Mouse (Mus musculus): Measurements from ENCODE around the gene Frat1.

Gene Frat1

DNA sequence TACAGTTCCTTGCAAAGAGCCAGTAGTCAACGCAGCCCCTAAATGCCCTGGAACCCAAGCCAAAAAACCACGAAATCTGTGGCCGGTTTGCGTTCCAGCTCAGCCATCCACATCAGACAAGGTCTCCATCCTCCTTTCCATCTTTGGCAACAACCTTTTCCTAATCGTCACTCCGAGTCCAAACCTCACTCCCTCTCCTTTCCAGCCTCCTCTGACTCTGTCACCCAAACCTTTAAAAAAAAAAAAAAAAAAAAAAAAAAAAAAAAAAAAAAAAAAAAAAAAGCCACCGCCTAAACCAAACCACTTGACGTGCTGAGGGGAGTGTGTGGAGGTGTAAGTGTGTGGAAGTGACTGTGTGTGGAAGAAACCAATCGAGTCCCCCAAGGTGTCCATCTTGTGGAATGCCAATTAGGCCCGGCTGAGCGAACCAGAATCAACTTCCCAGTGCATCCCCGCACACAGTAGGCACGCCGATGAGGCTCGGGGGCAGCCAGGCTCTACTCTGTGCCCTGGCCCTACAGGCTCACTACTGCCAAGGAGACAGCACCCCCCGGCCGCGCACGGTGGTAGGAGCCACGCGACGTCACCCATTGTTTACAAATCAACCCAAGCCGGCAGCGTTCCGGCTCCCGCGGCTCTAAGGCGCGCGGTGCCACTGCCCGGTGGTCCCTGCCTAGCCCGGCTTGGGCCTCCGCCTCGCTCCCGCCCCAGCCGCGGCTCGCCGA, at the start of gene Frat1:
Gene Frat1, plus strand, starts transcription at position 590 of the 725 bp plus-strand sequence.
- peak; percentile 95 for DNase-seq (ENCODE audit: low read depth, low spot score)

DNA sequence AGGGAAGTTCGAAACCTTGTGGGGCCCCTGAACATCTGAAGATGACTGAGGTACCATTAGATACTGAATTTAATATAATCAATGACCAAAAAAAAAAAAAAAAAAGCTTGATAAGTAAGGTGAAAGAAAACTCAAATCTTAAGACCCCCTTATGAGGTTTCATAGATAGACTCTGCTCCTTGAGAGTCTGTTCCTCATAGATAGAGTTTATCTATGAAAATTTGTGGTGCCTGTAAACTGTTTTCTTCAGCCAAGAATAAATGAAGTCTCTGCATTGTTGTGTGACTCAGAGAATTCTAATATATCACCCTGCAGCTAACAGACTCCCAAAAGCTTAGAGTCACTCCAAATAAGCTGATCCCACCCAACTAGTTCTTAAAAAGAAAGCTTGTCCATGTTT, 42.9 kb upstream of the Frat1 start:
- DNase-seq (ENCODE audit: low read depth, low spot score), result no peak

DNA sequence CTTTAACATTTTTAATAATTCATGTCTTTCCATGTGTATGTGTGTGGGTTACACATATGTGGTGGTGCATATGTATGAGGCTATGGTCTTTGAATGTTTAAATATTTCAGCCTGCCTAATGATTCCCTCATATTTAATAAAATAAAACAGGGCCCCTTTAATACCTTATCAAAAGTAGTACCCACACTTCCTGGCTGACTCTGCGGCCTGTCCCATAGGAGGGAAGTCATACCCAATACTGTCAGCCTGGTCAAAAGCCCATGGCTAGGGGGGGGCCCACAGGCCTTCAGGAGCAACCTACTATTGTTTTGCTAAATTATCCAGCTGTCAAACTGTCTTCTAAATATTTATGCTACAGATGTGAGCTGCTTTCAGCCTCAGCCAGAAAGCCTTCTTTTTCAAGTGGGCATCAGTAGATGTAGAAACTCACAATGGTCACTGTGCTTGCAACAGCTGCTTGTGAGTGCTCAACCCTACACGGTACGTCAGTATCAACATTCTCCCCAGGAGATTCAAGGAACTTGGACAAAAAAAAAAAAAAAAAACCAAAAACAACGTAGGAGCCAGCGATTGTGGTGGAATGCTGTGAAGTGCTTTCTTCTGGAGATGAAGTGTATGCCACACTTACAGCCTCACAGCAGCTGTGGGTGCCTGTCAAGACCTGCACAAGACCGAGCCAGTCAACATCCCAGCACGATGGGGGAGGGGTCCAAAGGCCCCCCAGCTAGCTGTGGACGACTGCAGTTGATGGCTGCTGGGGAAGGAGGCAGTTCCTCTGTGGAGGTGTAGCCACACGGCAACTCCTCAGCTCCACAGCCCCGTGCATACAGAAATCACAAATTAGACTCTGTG, 40.4 kb upstream of the Frat1 start:
- DNase-seq (ENCODE audit: low read depth, low spot score), result no peak

DNA sequence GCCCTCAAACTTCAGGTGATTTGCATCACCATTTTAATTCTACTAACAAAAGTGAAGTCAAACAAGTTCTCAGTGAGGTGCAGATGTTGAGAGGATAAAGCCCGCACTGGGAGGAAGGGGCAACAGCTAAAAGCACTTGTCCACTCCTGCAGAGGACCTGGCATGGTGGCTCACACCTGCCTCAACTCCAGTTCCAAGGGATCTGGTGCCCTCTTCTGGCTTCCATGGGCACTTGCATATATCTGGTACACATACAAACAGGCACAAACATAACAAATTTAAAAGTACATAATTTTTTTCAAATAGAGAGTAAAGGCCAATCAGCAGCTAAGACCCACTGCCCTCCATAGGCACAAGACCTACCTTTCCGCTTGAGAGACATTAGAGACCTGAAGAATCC, 38.4 kb upstream of the Frat1 start:
- DNase-seq (ENCODE audit: low read depth, low spot score), result peak; percentile 44

DNA sequence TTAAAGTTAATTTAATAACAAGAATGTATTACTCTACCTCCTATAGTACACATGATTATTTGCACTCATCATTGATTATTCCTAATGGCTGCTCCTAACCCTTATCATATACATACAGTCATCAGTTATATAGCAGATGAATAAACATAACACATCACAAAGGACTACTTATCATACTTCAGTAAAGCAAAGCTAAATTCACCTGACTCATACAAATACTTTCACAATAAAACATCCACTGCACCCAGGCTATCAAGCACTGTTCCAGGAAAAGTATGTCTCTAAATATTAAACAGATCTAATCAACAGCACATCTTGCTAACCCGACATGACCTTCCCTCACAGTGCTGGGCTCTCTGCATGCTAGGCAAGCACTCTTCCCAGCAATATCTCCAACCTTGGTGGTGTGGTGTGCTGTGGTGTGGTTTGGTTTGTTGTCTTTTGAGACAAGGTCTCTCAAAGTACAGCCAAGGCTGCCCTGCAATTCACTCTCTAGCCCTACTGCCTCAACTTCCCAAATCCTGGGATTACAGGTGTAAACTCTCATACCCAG, 36.8 kb upstream of the Frat1 start:
- no peak for DNase-seq (ENCODE audit: low read depth, low spot score)

DNA sequence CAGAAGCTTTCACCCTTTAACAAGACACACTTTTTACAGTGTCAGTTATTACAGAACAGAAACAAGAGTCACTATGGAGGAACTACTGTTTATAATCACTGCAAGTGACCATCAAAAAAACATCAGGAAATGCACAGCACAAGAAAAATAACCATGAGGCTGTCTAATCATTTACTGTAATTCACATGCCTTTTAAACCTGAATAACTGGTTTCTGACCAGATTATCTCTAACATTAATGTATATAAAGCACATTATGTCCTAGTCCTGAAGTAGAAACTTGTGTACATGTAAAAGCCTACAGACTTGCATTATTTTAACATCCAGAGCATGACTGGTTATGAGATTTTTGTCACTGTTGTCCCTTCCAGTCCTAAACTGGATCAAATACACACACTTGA, 35.8 kb upstream of the Frat1 start:
- DNase-seq (ENCODE audit: low read depth, low spot score), result no peak

DNA sequence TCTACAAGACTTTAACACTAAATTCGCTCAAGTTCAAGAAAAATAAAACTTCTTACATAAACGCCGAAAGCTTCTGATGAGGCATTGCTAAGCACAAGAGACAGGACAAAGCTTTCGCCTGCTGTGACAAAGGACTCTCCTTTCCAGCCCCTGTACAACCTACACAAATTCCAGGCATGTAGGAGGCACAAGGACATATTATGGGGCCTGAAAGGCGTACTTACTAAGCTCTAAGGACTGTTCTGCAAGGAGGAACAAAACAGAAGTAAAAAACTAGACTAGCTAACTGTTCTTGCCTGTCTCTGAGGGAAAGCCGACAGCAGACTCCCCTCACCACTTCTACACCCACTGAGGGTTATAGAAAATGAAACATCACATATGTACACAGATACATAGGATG, 34.9 kb upstream of the Frat1 start:
- no peak for DNase-seq (ENCODE audit: low read depth, low spot score)

DNA sequence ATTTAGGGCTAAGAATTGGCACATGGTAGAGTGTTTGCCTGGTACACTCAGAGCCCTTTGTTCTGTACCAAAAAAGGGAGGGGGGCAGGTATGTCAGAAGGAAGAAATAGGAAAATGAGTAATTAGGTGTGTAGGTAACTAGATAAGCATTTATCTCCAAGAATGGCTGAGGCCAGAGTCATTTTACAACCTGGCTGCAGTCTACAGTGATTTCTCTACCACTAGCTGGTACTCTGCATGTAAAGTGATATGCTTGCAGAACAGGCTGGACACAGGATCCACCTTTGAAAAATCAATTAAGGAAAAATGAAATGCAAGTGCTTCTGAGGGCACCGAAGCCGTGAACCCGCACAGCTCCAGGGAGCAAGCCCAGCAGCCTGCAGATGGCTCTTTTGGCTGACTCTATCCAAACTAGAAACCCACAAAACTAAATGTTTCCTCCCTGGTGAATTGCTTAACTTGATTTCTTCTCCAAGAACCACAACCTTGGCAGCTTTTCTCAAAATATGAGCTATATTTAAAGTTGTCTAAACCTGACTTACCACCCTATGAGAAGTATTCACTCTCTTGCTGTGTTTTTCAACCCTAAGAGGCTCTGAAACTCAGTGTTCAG, 33.5 kb upstream of the Frat1 start:
- DNase-seq (ENCODE audit: low read depth, low spot score), result no peak

DNA sequence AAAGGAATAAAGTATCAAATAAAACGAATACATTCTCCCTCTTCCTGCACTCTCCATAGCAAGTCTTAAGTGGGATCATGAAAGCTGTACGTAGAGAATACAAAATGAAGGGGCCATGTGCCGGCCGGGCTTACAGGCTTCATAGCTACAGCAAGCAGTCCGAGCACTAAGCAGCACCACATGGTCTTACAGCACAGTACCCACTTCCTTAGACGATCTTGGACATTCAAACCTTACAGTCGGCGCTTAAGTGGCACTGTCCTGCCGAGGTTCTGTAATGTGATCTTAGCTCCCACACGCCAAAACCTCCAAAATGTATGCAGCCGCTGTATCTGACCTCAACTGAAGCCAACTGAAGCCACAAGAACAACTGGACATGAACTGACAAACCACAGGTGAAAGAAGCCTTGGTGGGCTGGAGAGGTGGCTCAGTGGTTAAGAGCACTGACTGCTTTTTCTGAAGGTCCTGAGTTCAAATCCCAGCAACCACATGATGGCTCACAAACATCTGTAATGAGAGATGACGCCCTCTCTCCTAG, 32.9 kb upstream of the Frat1 start:
- no peak for DNase-seq (ENCODE audit: low read depth, low spot score)

DNA sequence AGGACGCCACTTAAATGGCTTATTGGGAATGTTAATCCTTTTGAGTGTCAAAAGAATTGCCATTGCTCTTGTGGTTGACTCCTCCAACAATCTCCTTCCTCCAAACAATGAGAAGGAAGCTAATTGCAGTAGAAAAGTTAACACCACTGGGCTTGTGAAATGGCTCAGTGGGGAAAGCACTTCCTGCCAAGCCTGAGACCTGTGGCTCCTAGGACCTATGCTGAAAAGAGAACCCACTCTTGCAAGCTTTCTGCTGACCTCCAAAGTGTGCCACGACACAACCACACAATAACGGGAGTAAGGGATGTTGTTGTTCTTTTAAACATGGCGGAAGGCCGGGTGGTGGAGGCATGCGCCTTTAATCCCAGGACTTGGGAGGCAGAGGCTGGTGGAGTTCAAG, 32.2 kb upstream of the Frat1 start:
- DNase-seq (ENCODE audit: low read depth, low spot score), result no peak

DNA sequence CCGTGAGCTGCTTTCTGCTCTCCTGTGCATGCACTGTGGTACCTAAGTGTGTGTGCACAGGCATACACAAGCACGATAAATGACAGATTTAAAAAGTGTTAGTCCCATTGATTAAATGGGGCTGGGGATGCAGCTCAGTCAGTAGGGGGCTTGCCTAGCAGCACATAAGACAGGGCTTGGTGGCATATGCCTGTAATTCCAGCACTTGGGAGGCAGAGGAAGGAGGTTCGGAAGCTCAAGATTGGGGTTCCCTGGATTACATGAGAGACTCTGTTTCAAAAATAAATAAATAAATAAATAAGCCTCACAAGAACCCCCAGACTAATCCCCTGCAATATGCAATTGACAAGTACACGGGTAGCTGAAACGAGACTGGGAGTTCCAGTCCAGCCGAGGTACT, 29.3 kb upstream of the Frat1 start:
- DNase-seq (ENCODE audit: low read depth, low spot score), result no peak

DNA sequence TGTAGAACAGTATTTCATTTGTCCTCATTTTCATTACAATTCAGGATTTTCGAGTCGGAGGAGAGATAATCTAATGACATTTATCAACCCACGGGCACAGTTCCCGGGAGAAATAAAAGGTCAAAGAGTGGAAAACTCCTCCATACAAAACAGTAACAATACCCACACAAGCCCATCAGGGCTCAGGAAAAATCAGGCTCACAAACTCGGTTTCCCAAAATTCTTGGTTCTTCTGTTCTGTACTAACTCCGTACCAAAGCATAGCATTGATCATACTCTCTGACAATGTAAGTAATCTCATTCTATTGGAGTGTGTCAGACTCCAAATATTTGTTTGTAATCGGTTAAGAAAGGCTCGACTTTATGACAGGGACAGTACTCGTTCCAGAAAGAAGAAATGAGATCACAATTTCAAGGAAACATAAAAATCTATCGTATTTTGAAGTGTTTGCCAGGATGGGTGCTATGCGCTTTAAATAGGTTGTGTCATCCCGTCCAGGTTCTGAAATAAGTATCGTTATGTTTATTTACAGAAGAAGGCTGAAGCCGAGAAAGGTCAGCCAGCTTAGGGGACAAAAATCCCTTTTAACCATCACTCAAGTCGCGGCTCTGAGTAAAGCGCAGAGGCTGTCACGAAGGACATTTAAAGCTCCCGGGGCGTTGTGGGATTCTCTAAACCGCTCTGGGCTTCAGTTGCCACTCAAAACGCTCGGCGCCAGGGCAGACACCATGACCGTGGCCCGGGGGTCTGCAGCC, 28.6 kb upstream of the Frat1 start:
- DNase-seq (ENCODE audit: low read depth, low spot score), result no peak

DNA sequence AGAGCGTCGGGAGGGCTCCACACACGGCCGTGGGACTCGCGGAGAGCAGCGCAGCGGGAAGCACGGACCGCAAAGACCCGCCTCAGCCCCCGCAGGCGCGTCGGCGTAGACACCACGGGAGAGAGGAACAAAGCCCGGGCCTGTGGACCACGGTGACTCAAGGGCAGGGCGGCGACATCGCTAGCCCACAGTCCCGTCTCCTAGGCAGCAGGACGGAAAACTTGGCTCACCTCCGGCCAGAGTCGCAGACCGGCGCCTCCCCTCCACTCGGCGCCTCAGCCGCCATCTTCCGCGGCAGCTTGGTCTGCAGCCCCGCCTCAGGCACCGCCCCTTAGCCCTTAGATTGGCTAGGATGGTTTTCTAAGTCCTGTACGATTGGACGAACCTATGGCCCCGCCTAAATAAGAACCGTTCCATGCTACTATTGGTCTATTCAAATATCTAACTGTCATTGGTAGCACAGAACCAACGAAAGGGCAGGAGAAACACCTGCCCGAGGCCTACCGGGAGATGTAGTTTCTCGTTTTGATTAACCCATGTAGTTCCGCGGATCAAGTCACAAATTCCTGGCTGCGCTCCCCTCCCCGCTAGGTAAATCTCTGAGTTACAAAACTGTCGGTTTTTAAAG, 27.9 kb upstream of the Frat1 start, which contains the start of gene Arhgap19:
Gene Arhgap19, minus strand, starts transcription at position 306 of the 628 bp plus-strand sequence.
- peak; percentile 99 for DNase-seq (ENCODE audit: low read depth, low spot score)

DNA sequence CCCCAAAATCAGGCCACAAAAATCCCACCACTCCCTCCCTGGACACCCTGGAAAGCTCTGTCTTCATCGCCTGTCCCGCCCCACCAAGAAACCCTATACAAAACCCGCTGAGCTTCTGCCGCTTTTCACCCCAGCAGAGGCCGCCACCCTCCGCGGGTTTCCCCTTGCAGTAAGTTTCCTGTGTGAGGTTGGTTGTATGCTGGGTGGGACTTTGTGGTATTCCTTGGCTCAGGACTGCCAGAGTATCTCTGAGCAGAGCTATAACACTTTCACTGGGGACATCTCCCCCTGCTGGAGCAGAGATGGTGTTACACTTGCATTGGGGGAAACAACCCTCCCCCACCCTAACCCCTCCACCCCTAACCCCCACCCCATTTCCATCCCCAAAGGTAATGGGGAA, 26.4 kb upstream of the Frat1 start:
- peak; percentile 91 for DNase-seq (ENCODE audit: low read depth, low spot score)

DNA sequence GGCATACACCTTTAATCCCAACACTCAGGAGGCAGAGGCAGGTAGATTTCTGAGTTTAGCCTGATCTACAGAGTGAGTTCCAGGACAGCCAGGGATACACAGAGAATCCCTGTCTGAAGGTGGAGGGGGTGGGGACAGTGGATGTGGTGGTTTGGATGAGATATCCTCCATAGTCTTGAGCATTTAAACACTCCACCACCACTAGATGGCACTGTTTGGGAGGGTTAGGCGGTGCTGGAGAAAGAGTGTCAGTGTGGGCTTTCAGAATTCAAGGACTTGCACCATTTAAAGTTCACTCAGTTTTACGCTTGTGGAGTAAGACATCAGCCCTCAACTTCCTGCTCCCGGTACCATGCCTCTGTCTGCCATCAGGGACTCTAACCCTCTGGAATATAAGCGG, 23.9 kb upstream of the Frat1 start:
- peak; percentile 79 for DNase-seq (ENCODE audit: low read depth, low spot score)

DNA sequence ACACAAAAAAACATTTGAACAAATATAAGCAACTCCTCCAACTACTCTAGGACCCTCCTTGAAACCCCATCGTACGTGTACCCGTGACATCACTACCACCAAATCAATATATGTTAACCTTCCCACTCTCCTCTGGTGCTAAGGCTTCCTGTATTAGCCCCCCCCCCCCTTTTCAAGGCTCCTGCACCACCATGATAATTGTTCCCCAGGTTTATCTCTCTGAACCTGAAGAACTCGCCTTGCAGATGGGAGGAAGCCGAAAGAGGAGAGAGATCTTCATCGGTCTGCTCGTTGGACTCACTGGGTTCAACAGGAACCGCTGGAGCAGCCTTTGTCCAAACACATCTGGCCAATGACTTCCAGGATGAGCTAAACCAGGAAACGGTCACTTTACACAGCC, 22.3 kb upstream of the Frat1 start:
- DNase-seq (ENCODE audit: low read depth, low spot score), result no peak

DNA sequence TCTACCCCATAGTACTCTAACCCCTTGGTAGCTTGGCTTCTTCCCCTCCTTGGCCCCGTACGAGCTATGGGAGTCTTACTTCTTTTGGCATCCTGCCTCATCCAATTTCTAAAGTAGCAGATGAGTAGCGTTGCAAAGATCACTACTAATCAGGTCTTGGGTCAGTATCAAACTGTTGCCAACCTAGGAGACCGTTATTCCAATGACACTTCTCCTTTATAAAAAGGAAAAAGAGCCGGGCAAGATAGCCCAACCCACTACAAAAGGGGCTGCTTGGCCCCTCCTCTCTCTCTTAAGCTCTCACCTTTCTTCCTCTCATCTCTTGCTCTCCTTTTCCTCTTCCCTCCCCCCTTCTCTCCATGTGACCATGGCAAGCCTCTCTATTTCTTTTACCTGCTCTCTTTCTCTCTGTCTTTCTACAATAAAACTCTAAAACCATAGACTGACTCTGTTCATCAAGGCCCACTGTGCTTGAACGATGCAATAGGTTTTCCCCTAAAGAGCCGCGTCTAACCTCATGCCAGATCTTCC, 21.6 kb upstream of the Frat1 start:
- DNase-seq (ENCODE audit: low read depth, low spot score), result no peak

DNA sequence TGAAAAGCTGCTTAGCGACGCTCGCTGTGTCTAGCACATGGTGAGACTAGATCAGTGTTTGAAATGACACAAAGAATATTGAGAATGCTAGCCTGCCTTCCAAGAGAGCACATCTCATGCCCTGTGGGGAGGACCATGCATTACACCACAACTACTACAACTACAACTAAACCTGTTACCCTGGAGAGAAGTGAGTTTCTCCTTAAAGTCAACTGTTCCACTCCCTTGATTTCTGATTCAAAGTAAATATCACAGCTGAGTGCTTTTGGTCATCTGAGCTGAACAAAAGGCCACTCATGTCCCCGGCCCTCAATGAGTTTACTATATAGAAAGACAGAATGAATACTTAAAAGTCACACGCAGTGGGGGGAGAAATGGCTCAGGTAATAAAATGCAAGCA, 19.7 kb upstream of the Frat1 start:
- no peak for DNase-seq (ENCODE audit: low read depth, low spot score)

DNA sequence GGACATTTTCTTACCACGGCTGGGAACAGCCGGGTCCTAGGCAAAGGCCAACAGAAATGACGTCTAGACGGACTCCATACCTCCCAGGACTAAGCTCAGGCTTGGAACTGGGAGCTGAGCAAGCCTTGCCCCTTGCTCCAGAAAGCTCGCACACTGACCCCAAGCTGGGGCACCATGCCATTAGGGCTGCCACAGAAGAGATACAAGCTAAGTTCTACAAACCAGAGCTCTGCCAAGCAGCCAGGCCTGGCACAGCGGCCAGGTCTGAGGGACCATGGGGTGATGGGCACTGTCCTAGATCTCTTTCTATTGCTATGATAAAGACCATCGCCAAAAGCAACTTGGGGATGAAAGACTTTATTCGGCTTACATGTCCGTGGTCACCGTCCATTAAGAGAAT, 17.2 kb upstream of the Frat1 start:
- no peak for DNase-seq (ENCODE audit: low read depth, low spot score)

DNA sequence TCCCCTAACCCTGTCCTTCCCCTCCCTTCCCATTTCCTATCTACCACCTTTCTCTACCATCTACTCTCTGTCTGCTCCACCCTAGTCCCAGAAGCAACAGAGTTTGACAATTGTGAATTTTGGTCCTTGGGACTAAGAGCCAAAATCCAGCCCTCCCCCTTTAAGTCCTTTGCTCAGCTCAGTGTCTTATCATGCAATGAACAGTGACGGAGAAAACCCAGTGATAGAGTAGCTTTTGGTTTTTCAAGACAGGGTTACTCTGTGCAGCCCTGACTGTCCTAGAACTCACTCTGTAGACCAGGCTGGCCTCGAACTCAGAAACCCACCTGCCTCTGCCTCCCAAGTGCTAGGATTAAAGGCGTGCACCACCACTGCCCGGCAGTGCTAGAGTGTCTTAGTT, 16.4 kb upstream of the Frat1 start:
- no peak for DNase-seq (ENCODE audit: low read depth, low spot score)

DNA sequence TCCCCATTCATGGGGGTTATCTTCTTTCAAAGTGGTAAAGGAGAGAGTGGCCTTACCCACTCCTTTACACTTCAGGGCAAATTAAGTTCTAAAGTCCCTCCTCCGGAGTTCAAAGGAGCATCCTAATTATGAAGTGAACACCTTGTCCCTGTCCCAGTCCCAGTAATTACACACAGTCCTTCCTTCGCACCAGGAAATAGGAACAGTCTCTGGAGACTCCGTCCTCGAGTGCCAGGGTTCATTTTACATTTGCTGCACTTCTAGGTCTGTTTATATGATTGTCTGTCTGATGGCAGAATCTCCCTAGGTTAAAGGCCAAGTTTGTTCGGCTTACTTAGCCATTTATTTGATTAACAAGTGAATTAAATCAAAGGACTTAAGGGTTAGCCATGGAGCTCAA, 13.4 kb upstream of the Frat1 start:
- no peak for DNase-seq (ENCODE audit: low read depth, low spot score)
